Mouse (Mus musculus) liver, embryonic 11.5 days (tissue): ENCODE results near the gene Tff1. TPM values are rescaled to one million over a fixed set of nuclear protein-coding genes. Genes with fewer than 3 reads are reported as not detected.

Experiments used
- ATAC-seq: fragments of 200-750 bp; cut with Nextera tagmentation; replicated peaks from 2 replicates; pipeline ENCODE4 v1.8.0; 2017; ENCODE audit warnings: moderate number of reproducible peaks, mild to moderate bottlenecking, moderate TSS enrichment, moderate library complexity; ENCODE audit not compliant: low FRiP score
- DNase-seq: peaks from one replicate; pipeline ENCODE4 v3.0.0-alpha.2; 2017; ENCODE audit warnings: low spot score
- H3K27ac ChIP-seq: fragments of 300-500 bp; sonication (generic); 2 replicates; pipeline ENCODE4 v1.5.1; 2014; ENCODE audit warnings: mild to moderate bottlenecking, low read depth, low read length, control low read depth
- H3K27me3 ChIP-seq: fragments of 300-500 bp; sonication (generic); replicated peaks from 2 replicates; pipeline ENCODE4 v1.6.1; 2014; ENCODE audit warnings: low read length, mixed read lengths; ENCODE audit not compliant: control insufficient read depth, insufficient read depth
- H3K36me3 ChIP-seq: fragments of 300-500 bp; sonication (generic); 2 replicates; pipeline ENCODE4 v1.6.1; 2014; ENCODE audit warnings: mild to moderate bottlenecking, low read length, moderate library complexity, mixed read lengths; ENCODE audit not compliant: control insufficient read depth, insufficient read depth
- H3K4me1 ChIP-seq: fragments of 300-500 bp; sonication (generic); replicated peaks from 2 replicates; pipeline ENCODE4 v1.6.1; 2014; ENCODE audit warnings: low read length, mixed read lengths; ENCODE audit not compliant: control insufficient read depth, insufficient read depth
- H3K4me2 ChIP-seq: fragments of 300-500 bp; sonication (generic); 2 replicates; pipeline ENCODE4 v1.6.1; 2014; ENCODE audit warnings: mild to moderate bottlenecking, control low read depth, moderate library complexity
- H3K4me3 ChIP-seq: fragments of 300-500 bp; sonication (generic); 2 replicates; pipeline ENCODE4 v1.5.1; 2014; ENCODE audit warnings: low read depth, low read length, control low read depth
- H3K9ac ChIP-seq: fragments of 300-500 bp; sonication (generic); 2 replicates; pipeline ENCODE4 v1.6.1; 2014; ENCODE audit warnings: low read depth, low read length, control low read depth
- H3K9me3 ChIP-seq: fragments of 300-500 bp; sonication (generic); 2 replicates; pipeline ENCODE4 v1.6.1; 2016; ENCODE audit warnings: low read length, inconsistent platforms, mixed read lengths; ENCODE audit not compliant: control insufficient read depth
- WGBS: fragments of 180-500 bp; shearing (Covaris S2); extraction: QIAGEN DNeasy Blood & Tissue Kit; methylation state at CpG from one replicate; pipeline ENCODE4 v1.1.7; 2014; 5-methylcytosine and 5-hydroxymethylcytosine counted together
- polyA plus RNA-seq: library from polyadenylated mRNA; unstranded; fragments of >200 nt; fragmentation: Nextera tagmentation; extraction: Ambion mirVana; gene quantifications from 2 replicates; pipeline ENCODE4 v1.2.1, GENCODE M21; 2014

Tff1 gene
- polyA plus RNA-seq, result not detected in 2 replicates

DNA sequence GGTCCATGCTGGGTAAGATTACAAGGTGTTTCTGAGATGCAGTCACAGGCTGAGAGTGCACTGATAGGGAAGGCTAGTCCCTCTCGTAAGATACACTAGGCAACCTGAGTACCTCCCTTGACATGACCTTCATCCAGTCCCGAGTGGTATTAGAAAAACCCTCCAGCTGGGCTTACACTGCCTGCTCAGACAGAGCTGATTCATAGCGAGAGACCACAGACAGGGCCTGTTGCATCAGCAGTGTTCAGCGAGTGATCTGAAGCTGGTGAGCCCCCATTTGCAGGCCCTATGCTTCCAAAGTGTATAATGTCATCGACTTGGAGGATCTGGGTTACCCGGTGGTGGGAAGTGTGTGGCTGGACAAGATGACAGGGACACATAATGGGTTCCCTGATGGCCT is at the start of gene Tff1:
TSS of gene Tff1 (minus strand) at position 151 of the 400 bp plus-strand sequence.
- Histone ChIP-seq H3K27me3 (no peaks in the 10 kb centered on the region), H3K4me1 (no peaks in the 10 kb centered on the region), H3K9me3 (no peaks in the 10 kb centered on the region), H3K36me3 (no peaks in the 10 kb centered on the region), H3K9ac (no peak within 1 kb of the TSS), H3K4me3 (no peak within 1 kb of the TSS), H3K4me2 (no peak within 1 kb of the TSS), H3K27ac (no peak within 1 kb of the TSS)
- no peak for DNase-seq
- no peak for ATAC-seq
- 76% methylated on average over 6 of the region's 6 CpGs for WGBS

DNA sequence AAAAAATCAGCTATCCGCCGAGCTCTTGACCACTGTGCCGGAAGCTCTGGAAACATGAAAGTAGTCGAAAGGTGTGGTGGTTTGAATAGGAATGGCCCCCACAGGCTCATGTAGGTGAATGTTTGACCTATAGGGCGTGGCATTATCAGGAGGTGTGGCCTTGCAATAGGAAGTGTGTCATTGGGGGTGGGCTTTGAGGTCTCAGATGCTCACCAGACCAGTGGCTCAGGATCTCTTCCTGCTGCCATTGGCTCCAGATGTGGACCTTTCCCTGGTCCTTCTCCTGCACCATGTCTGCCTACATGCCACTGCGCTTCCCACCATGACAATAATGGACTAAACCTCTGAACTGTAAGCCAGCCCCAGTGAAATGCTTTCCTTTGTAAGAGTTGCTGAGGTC is 46.8 kb upstream of the Tff1 start:
- no peak overlapping the region for H3K4me2 ChIP-seq
- peaks cover 4% of the 10 kb centered on the region; the same call in 1 of the 2 replicates for H3K36me3 ChIP-seq
- DNase-seq (no peak), ATAC-seq (no peak)
- peaks cover 16% of the 10 kb centered on the region for H3K4me1 ChIP-seq
- H3K27me3 ChIP-seq, result no peaks in the 10 kb centered on the region
- no peak overlapping the region for H3K9ac ChIP-seq
- H3K27ac ChIP-seq, result no peak overlapping the region
- no peak overlapping the region for H3K4me3 ChIP-seq
- no peaks in the 10 kb centered on the region for H3K9me3 ChIP-seq
- 82% methylated on average over 6 of the region's 6 CpGs for WGBS

- Histone ChIP-seq H3K4me3 (no peak overlapping the region), H3K4me2 (peak overlapping the region; percentile 67), H3K27ac (peak overlapping the region; percentile 85), H3K9me3 (no peaks in the 10 kb centered on the region), H3K4me1 (peaks cover 16% of the 10 kb centered on the region), H3K27me3 (no peaks in the 10 kb centered on the region), H3K9ac (no peak overlapping the region), H3K36me3 (0 out of 2 replicates have a peak, but pooled peaks cover 4% of the 10 kb centered on the region)
- DNase-seq (peak; percentile 51), ATAC-seq (peak; percentile 84)
- WGBS, result 30% methylated on average over 7 of the region's 7 CpGs
Observed at GRCm38 (mm10) chr17:31210299-31210698, 45.2 kb upstream of the Tff1 start.

DNA sequence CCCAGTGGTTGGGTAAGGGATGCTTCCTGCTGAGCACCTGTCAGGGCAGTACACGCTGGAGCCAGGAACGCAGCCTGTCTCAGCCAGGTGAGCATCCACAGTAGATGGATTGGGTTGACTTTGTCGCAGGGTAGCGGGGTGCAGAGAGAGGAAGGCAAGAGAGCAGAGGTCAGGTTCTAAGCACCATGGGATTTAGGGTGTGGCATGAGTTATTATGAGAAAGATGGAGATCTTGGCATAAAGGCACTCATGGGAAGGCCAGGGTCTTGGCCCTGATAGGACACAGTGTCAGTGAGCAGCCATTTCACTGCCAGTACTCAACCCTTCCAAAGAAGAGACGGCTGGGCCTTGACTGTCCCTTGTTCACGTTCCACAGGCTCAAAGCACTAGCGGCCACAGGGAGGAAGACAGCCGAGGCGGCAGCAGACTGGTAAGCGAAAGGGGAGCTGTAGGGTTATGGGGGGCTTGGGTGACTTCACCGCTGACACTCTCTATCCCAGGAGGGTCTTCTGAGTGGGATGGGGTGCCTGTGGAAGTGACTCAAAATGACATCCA is 44.4 kb upstream of the Tff1 start:
- H3K36me3 ChIP-seq, result 0 out of 2 replicates have a peak, but pooled peaks cover 4% of the 10 kb centered on the region
- H3K4me3 ChIP-seq, result peak overlapping the region; percentile 49
- DNase-seq (no peak), ATAC-seq (no peak)
- H3K27ac ChIP-seq, result peak overlapping the region; percentile 85
- 87% methylated on average over 11 of the region's 11 CpGs for WGBS
- H3K9ac ChIP-seq, result peak overlapping the region; percentile 58
- H3K9me3 ChIP-seq, result no peaks in the 10 kb centered on the region
- H3K4me1 ChIP-seq, result peaks cover 16% of the 10 kb centered on the region
- H3K4me2 ChIP-seq, result peak overlapping the region; percentile 67
- H3K27me3 ChIP-seq, result no peaks in the 10 kb centered on the region

GRCm38 (mm10) chr17:31208654-31209053 is 43.6 kb upstream of the Tff1 start:
- Histone ChIP-seq H3K4me3 (peak overlapping the region; percentile 49), H3K9me3 (no peaks in the 10 kb centered on the region), H3K27ac (peak overlapping the region; percentile 85), H3K27me3 (no peaks in the 10 kb centered on the region), H3K9ac (peak overlapping the region; percentile 58), H3K4me2 (peak overlapping the region; percentile 67), H3K4me1 (peaks cover 16% of the 10 kb centered on the region), H3K36me3 (0 out of 2 replicates have a peak, but pooled peaks cover 4% of the 10 kb centered on the region)
- WGBS, result 57% methylated on average over 8 of the region's 8 CpGs
- ATAC-seq (no peak), DNase-seq (no peak)

GRCm38 (mm10) chr17:31207771-31208334 is 42.8 kb upstream of the Tff1 start, which contains the start of gene Ubash3a:
Gene Ubash3a (plus strand): TSS chr17:31207873.
- H3K4me3 ChIP-seq, result peak within 1 kb of the TSS; percentile 49
- H3K9me3 ChIP-seq, result no peaks in the 10 kb centered on the region
- peak within 1 kb of the TSS; percentile 85 for H3K27ac ChIP-seq
- H3K9ac ChIP-seq, result peak within 1 kb of the TSS; percentile 58
- H3K4me2 ChIP-seq, result peak within 1 kb of the TSS; percentile 67
- peaks cover 16% of the 10 kb centered on the region for H3K4me1 ChIP-seq
- ATAC-seq (peak; percentile 75), DNase-seq (peak; percentile 62)
- WGBS, result 23% methylated on average over 12 of the region's 12 CpGs
- 0 out of 2 replicates have a peak, but pooled peaks cover 4% of the 10 kb centered on the region for H3K36me3 ChIP-seq
- H3K27me3 ChIP-seq, result no peaks in the 10 kb centered on the region

DNA sequence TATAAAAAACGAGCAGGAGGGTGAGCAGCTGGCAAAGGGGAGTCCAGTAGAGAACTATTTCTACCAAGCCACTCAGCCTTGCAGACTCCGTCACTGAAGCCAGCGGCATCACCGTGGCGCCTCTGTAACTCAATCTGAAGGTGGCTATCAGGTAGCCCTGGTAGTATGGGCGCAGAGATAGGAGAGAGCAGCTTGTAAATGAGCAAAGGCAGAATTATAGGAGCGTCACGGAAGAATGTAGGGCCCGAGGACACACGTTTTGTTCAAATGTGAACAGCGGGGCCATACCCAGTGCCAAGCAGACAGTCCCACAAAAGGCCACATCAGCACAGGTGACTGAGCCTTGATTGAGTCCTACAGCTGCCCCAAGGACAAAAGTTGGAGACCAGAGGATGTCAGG is 33.8 kb upstream of the Tff1 start, which contains the start of gene Tmprss3:
TSS of gene Tmprss3 (minus strand) at position 101 of the 400 bp plus-strand sequence.
- Histone ChIP-seq H3K27me3 (no peaks in the 10 kb centered on the region), H3K4me2 (no peak within 1 kb of the TSS), H3K4me3 (no peak within 1 kb of the TSS), H3K27ac (no peak within 1 kb of the TSS), H3K36me3 (no peaks in the 10 kb centered on the region), H3K9me3 (no peaks in the 10 kb centered on the region), H3K9ac (no peak within 1 kb of the TSS), H3K4me1 (no peaks in the 10 kb centered on the region; the same call in 1 of the 2 replicates)
- no peak for DNase-seq
- 86% methylated on average over 11 of the region's 11 CpGs for WGBS
- no peak for ATAC-seq

- Histone ChIP-seq H3K4me1 (peaks cover 3% of the 10 kb centered on the region), H3K4me2 (no peak overlapping the region), H3K27ac (no peak overlapping the region), H3K36me3 (no peaks in the 10 kb centered on the region), H3K9me3 (no peaks in the 10 kb centered on the region), H3K27me3 (no peaks in the 10 kb centered on the region), H3K4me3 (no peak overlapping the region), H3K9ac (no peak overlapping the region)
- ATAC-seq (no peak), DNase-seq (no peak)
- 86% methylated on average over 7 of the region's 7 CpGs for WGBS
Observed at GRCm38 (mm10) chr17:31196283-31196682, 31.2 kb upstream of the Tff1 start.

- DNase-seq (no peak), ATAC-seq (no peak)
- H3K4me2 ChIP-seq, result no peak overlapping the region
- no peaks in the 10 kb centered on the region for H3K27me3 ChIP-seq
- 69% methylated on average over 6 of the region's 6 CpGs for WGBS
- H3K9ac ChIP-seq, result no peak overlapping the region
- H3K36me3 ChIP-seq, result no peaks in the 10 kb centered on the region
- no peaks in the 10 kb centered on the region for H3K9me3 ChIP-seq
- H3K4me1 ChIP-seq, result peaks cover 3% of the 10 kb centered on the region
- H3K27ac ChIP-seq, result no peak overlapping the region
- no peak overlapping the region for H3K4me3 ChIP-seq
Observed at GRCm38 (mm10) chr17:31195207-31195606, 30.1 kb upstream of the Tff1 start.
